Mouse (Mus musculus) myocyte (in vitro differentiated cells): Measurements from ENCODE around the gene Cct4. TPM values are rescaled to one million over a fixed set of nuclear protein-coding genes. Genes with fewer than 3 reads are reported as not detected.
A peak's percentile ranks its signal among the peaks of the same experiment; 100 is the strongest.

Experiments used
- H3K27me3 ChIP-seq: one replicate; pipeline ENCODE4 v1.6.1; 2011; ENCODE audit not compliant: control insufficient read depth, insufficient read depth, insufficient read length
- H3K36me3 ChIP-seq: one replicate; pipeline ENCODE4 v1.6.1; 2011; ENCODE audit not compliant: control insufficient read depth, insufficient read depth
- H3K4me2 ChIP-seq: one replicate; pipeline ENCODE4 v1.6.1; 2011; ENCODE audit warnings: low read depth, control low read depth
- H3K4me3 ChIP-seq: one replicate; pipeline ENCODE4 v1.5.1; 2011; ENCODE audit warnings: mild to moderate bottlenecking, control low read depth, moderate library complexity
- H3K79me2 ChIP-seq: one replicate; pipeline ENCODE4 v1.6.1; 2011; ENCODE audit not compliant: control insufficient read depth, insufficient read depth
- H3ac ChIP-seq: one replicate; pipeline ENCODE4 v1.6.1; 2011; ENCODE audit not compliant: control insufficient read depth, insufficient read length
- CEBPB ChIP-seq: IDR thresholded peaks from 2 replicates; pipeline ENCODE4 v1.6.1; 2011; ENCODE audit warnings: mild to moderate bottlenecking, moderate library complexity; ENCODE audit not compliant: poor library complexity, insufficient read depth, severe bottlenecking
- E2F4 ChIP-seq: IDR thresholded peaks from one replicate; pipeline ENCODE4 v1.6.1; 2011; ENCODE audit warnings: mild to moderate bottlenecking, control low read depth, moderate library complexity; ENCODE audit not compliant: insufficient read depth
- MAX ChIP-seq: IDR thresholded peaks from one replicate; pipeline ENCODE4 v1.6.1; 2011; ENCODE audit warnings: low read depth, mild to moderate bottlenecking, control low read depth
- MYOD1 ChIP-seq, 3 experiments: IDR thresholded peaks; one replicate each; pipeline ENCODE4 v1.6.1; 2011; ENCODE audit warnings: control low read depth in 2 of 3, low read depth in 2 of 3, mild to moderate bottlenecking in 2 of 3, moderate library complexity in 1 of 3; ENCODE audit not compliant: insufficient read length in 2 of 3, control insufficient read depth in 1 of 3
- MYOG ChIP-seq, 3 experiments: IDR thresholded peaks; one replicate each; pipeline ENCODE4 v1.6.1; 2011; ENCODE audit warnings: control low read depth in 2 of 3, low read depth in 2 of 3, mild to moderate bottlenecking in 2 of 3; ENCODE audit not compliant: insufficient read length in 2 of 3, control insufficient read depth in 1 of 3, insufficient read depth in 1 of 3
- POLR2A ChIP-seq: IDR thresholded peaks from one replicate; pipeline ENCODE4 v1.6.1; 2011; ENCODE audit warnings: low read depth, mild to moderate bottlenecking, control low read depth, moderate library complexity; ENCODE audit not compliant: insufficient read length
- POLR2AphosphoS2 ChIP-seq: IDR thresholded peaks from one replicate; pipeline ENCODE4 v1.6.1; 2011; ENCODE audit warnings: low read depth, control low read depth; ENCODE audit not compliant: insufficient read length
- REST ChIP-seq: IDR thresholded peaks from one replicate; pipeline ENCODE4 v1.6.1; 2011; ENCODE audit warnings: mild to moderate bottlenecking, control low read depth, moderate library complexity; ENCODE audit not compliant: insufficient read depth, insufficient read length
- SRF ChIP-seq: IDR thresholded peaks from one replicate; pipeline ENCODE4 v1.6.1; 2011; ENCODE audit warnings: low read depth; ENCODE audit not compliant: control insufficient read depth, insufficient read length
- TCF12 ChIP-seq: IDR thresholded peaks from one replicate; pipeline ENCODE4 v1.6.1; 2011; ENCODE audit warnings: mild to moderate bottlenecking, control low read depth; ENCODE audit not compliant: poor library complexity, insufficient read depth, severe bottlenecking
- TCF3 ChIP-seq: IDR thresholded peaks from one replicate; pipeline ENCODE4 v1.6.1; 2011; ENCODE audit warnings: low read depth, control low read depth; ENCODE audit not compliant: insufficient read length
- USF1 ChIP-seq: IDR thresholded peaks from one replicate; pipeline ENCODE4 v1.6.1; 2011; ENCODE audit warnings: low read depth, mild to moderate bottlenecking, control low read depth, moderate library complexity
- polyA plus RNA-seq: library from polyadenylated mRNA; unstranded; fragments of >200 nt; fragmentation: generic; extraction: Trizol; gene quantifications from one replicate; pipeline ENCODE4 v1.2.1, GENCODE M21; 2012; ENCODE audit warnings: missing spikeins

Cct4 gene
- polyA plus RNA-seq, 1 experiment: 187 TPM

DNA sequence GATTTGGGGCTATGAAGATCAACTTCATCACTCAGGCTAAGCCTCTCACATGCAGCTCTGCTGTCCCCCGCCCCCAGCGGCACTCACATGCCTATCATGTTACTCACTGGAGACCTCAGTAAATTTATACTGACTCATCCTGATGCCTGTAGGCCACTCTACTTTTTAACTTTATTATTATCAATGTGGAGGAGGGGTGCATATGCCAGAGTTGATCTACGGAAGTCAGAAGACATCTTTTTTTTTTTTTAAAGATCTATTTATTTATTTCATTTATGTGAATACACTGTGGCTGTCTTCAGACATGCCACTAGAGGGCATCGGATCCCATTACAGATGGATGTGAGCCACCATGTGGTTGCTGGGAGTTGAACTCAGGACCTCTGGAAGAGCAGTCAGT is 24.8 kb upstream of the Cct4 start:
- no peak for TF ChIP-seq SRF
- no peak for TF ChIP-seq TCF3
- no peak for TF ChIP-seq POLR2AphosphoS2
- no peak for TF ChIP-seq MYOD1 (IDR thresholded peaks at IDR 0.05; ENCODE audit: control insufficient read depth in 1 of 3, insufficient read length in 2 of 3, low read depth in 2 of 3)
- TF ChIP-seq TCF12: no peak
- TF ChIP-seq CEBPB: no peak
- TF ChIP-seq POLR2A: no peak
- no peak for TF ChIP-seq MAX
- no peak overlapping the region for H3K4me3 ChIP-seq
- no peaks in the 10 kb centered on the region for H3K27me3 ChIP-seq
- H3K79me2 ChIP-seq: peaks cover 50% of the 10 kb centered on the region
- H3ac ChIP-seq: no peak overlapping the region
- peaks cover 9% of the 10 kb centered on the region for H3K36me3 ChIP-seq
- peak overlapping the region; percentile 43 for H3K4me2 ChIP-seq

DNA sequence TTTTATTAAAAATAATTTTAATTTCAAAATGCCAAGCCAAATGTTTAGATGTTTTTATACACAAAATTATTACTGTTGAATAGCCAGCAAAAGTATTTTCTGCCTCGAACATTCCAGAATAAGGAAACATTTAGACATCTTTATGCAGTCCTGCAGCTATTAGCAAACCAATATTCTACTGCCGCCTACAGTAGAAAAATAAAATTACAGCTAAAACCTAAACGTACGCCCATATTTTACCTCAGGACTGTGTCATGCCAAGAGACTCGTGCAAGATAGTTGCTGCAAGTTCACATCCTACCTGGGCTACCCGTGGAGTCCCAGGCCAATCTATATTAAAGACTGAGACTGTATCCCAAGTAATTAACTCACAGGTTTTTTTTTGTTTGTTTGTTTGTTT is 20.8 kb upstream of the Cct4 start:
- peaks cover 59% of the 10 kb centered on the region for H3K79me2 ChIP-seq
- H3K4me3 ChIP-seq: no peak overlapping the region
- no peak for TF ChIP-seq TCF12
- TF ChIP-seq POLR2AphosphoS2: no peak
- no peak for TF ChIP-seq MAX
- no peak for TF ChIP-seq SRF
- TF ChIP-seq USF1: no peak
- TF ChIP-seq MYOG (IDR thresholded peaks at IDR 0.05; ENCODE audit: control insufficient read depth in 1 of 3, insufficient read depth in 1 of 3, insufficient read length in 2 of 3, low read depth in 2 of 3): no peak
- TF ChIP-seq MYOD1 (IDR thresholded peaks at IDR 0.05; ENCODE audit: control insufficient read depth in 1 of 3, insufficient read length in 2 of 3, low read depth in 2 of 3): no peak
- TF ChIP-seq POLR2A: no peak
- no peak for TF ChIP-seq TCF3
- no peak for TF ChIP-seq REST
- no peak for TF ChIP-seq E2F4
- TF ChIP-seq CEBPB: no peak
- no peak overlapping the region for H3ac ChIP-seq
- H3K27me3 ChIP-seq: no peaks in the 10 kb centered on the region
- H3K36me3 ChIP-seq: peaks cover 9% of the 10 kb centered on the region
- no peak overlapping the region for H3K4me2 ChIP-seq

DNA sequence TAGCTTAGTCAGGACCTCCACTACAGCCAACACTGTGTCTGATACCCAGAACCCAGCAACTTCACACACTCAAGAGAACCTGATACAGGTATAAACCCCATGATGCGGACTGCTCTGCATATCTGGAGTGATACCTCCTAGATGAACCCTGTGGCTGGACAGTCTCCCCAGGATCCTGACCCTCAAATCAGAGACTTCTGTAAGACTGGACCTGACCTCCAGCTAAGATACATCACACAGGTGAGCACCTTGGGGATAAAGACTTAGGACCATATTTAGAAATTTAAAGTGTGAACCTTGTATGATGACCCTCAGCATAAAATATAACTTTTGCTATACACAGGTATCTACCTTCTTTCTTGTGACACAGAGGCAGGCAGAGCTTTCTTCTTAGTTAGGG is 19.8 kb upstream of the Cct4 start:
- H3K4me2 ChIP-seq: no peak overlapping the region
- no peak for TF ChIP-seq REST
- no peak for TF ChIP-seq TCF12
- TF ChIP-seq MYOG (IDR thresholded peaks at IDR 0.05; ENCODE audit: control insufficient read depth in 1 of 3, insufficient read depth in 1 of 3, insufficient read length in 2 of 3, low read depth in 2 of 3): no peak
- no peak for TF ChIP-seq USF1
- TF ChIP-seq CEBPB: no peak
- no peak for TF ChIP-seq POLR2AphosphoS2
- no peak for TF ChIP-seq POLR2A
- no peak for TF ChIP-seq TCF3
- no peak for TF ChIP-seq MAX
- H3K4me3 ChIP-seq: no peak overlapping the region
- H3K36me3 ChIP-seq: peaks cover 9% of the 10 kb centered on the region
- H3K79me2 ChIP-seq: peaks cover 68% of the 10 kb centered on the region
- H3K27me3 ChIP-seq: no peaks in the 10 kb centered on the region
- no peak overlapping the region for H3ac ChIP-seq

DNA sequence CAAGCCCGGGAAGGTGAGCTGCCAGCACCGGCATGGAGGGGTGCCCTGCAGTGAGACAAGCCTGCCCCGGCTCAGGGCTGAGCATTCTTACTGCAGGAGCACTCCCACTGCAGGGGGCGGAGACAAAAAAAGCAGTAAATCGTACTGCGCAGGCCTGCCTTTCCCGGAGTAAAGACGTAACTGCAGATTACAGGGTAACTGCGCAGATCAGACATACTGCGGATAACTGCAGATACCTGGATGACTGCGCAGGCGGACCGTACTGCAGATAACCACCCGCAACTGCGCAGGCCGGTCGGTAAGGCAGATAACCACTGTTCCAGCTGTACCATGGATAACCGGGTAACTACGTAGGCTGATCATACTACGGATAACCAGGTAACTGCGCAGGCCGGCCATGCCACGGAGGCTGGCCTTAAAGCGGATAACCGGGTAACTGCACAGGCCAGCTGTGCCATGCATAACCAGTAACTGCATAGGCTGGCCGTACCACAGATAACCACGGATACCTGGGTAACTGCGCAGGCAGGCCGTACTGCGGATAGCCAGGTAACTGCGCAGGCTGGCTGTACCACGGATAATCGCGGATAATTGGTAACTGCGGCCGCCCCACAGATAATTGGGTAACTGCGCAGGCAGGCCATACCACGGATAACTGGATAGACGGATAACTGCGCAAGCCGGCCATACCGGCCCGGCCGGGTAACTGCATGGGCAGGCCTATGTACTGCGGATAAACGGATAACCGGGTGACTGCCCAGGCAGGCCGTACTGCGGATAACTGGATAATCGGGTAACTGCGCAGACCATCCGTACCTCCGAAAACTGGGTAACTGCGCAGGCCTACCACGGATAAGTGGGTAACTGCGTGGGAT is 18.2 kb upstream of the Cct4 start, which contains the start of gene Zrsr1:
TSS of gene Zrsr1 (plus strand) at position 171 of the 875 bp plus-strand sequence.
- Histone ChIP-seq H3K36me3 (peaks cover 4% of the 10 kb centered on the region), H3K79me2 (peaks cover 78% of the 10 kb centered on the region)
- TF ChIP-seq TCF12 (no peak), POLR2A (peak; percentile 45), POLR2AphosphoS2 (peak; percentile 12), MYOD1 (IDR thresholded peaks at IDR 0.05; ENCODE audit: control insufficient read depth in 1 of 3, insufficient read length in 2 of 3, low read depth in 2 of 3) (peak in 1 of 3 experiments; percentile 5)

More for the DNA sequence above, 18.2 kb upstream of the Cct4 start, which contains the start of gene Zrsr1:
- peak within 1 kb of the TSS; percentile 11 for H3ac ChIP-seq
- peak within 1 kb of the TSS; percentile 77 for H3K4me2 ChIP-seq
- no peaks in the 10 kb centered on the region for H3K27me3 ChIP-seq
- H3K4me3 ChIP-seq: peak within 1 kb of the TSS; percentile 64
